Mouse (Mus musculus) hematopoietic stem cell, adult 5-6 weeks (primary cell): ENCODE measurements around the gene Lhpp. TPM values are rescaled to one million over a fixed set of nuclear protein-coding genes. Genes with fewer than 3 reads are reported as not detected.

Experiments used
- ATAC-seq, 2 experiments: fragments of 125-278 bp in 1 of 2; replicated peaks in 1 of 2; 2 replicates each; pipeline ENCODE4 v1.8.0; 2016 to 2017; ENCODE audit warnings: inconsistent platforms in 2 of 2, mild to moderate bottlenecking in 2 of 2, moderate number of reproducible peaks in 2 of 2, low read depth in 1 of 2, moderate TSS enrichment in 1 of 2; ENCODE audit not compliant: low FRiP score in 2 of 2, poor library complexity in 2 of 2, severe bottlenecking in 2 of 2, insufficient read depth in 1 of 2, low TSS enrichment in 1 of 2
- total RNA-seq: library from RNA; stranded (forward); fragments of 172-1452, 232-1000 nt; gene quantifications from 2 replicates; pipeline ENCODE4 v1.2.3, GENCODE M21; 2017

The Lhpp gene
- 7.9 and 10.1 TPM in 2 replicates for total RNA-seq

DNA sequence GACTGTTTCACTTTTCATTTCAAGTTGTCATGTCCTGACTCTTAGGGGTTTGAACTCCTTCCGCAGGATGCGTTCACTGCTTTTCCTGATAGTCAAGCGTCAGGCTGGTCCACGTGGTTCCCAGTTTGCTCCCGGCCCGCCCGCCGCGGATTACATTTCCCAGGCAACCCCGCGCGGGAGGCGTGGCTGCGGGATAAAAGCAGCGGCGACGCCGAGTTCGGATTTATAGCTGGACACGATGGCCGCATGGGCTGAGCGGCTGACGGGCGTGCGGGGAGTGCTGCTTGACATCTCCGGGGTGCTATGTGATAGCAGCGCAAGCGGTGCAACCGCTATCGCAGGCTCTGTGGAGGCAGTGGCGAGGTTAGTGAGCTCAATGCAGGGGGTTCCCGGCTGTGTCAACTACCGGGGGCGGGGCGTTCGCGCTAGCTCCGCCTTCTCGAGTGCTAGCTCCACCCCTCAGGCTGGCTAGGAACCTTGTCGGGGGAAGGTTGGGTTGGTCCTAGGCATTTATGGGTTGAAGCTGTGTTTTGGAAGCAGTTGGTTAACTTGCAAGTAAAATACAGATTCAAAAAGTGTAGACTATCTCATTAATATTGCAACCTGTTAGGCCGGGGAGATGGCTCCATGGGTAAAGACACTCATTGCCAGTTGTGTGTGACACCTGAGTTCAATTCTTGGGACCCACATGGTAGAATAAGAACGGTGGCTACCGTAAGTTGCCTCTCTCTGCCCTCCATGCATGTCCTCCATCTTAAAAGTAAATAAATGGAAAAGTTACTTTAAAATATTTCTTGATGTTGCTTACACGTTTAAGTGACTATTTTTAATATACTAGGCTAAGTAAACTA lies at the start of gene Lhpp:
Gene Lhpp (plus strand): TSS at position 171 of the 851 bp plus-strand sequence.
- ATAC-seq: peak; percentile 91 to 92

DNA sequence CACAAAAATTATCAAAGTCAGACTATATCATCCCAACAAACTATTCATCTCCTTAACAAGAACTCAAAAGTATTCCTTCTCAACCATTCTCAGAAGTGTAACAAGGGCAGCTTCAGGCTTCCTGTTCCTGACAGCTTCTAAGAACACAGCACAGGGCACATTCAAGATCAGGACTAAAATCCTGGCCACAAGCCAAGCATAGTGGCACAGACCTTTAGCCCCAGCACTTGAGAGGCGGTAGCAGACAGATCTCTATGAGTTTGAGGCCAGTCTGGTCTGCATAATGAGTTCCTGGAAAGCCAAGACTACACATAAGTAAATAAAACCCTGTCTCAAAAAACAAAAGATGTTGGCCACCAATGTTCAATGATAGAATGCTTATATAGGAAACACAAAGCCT lies 44.6 kb upstream of the Lhpp start:
- ATAC-seq: 0 out of 4 replicates have a peak, but pooled peaks of 1 of the 2 experiments have one; percentile 35

DNA sequence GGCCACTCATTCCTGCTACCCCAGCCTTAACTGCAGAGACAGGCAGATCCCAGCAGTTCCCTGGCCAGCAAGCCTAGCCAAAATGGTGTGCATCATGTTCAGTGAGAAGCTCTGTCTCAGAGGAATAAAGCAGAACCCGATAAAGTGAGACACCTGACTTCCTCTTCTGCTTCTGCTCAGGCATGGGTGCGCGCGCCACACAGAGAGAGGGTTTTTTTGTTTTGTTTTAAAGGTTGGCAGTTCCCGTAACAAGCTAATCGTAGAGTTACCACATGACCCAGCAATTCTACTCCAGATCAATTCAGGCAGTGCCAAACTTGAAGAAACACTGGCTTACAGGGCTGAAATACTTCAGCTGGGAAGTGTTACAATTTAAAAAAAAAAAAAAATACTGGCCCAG lies 41.6 kb upstream of the Lhpp start:
- peak; percentile 84 to 88 for ATAC-seq

DNA sequence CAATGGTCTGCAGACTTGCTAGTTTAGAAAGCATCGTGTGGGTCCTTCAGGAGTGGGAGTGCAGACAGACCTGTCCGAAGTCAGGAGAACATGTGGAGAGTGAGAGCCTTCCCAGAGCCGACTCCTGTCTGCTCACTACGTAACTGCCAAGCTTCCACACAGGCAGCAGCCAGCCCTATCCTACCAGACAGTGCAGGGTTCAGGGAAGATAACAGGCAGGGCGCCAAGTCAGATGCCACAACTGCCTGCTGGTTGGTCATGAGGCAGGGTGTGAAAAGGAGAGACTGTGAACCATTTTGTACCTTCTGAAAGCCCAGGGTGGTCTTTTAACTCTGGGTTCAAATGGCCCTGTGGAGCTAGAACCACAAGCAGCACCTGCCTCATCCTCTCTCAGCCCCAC lies 40.4 kb upstream of the Lhpp start:
- no peak for ATAC-seq

DNA sequence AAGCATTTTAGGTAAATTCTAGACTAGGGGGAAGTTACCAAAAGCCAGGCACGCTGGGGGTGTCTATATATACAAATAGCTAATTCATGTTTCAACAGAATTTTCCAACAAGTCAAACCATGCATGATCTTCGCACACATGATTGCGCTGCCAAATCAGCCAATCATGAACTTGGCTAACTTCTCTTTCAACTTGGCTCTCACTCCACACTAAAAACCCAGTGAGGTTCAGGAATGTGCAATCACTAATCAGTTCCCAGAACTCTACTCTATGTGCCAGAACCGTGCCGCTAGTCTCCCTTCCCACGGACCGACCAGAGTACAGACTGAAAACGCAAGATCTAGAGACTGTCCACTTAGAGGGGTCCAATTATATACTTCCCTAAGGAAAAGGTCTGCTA lies 39.0 kb upstream of the Lhpp start:
- ATAC-seq: no peak

DNA sequence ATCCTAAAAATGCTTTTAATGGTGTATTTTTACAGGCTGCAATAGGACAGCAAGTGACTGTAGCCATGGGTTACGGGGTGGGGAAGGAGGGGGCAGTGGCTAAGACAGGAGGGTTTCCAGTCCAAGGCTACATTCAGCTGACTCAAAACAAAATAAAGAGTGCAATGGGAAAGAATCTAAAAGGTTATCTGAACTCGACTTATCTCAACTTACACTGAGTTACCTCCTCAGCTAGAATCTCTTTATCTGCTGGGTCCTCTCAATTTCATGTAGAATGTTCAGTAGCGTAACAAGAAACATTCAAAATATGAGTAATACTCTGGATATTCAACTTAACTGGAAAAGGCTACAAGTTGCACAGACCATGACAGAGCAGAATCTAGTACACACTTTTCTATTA lies 37.7 kb upstream of the Lhpp start:
- no peak for ATAC-seq

DNA sequence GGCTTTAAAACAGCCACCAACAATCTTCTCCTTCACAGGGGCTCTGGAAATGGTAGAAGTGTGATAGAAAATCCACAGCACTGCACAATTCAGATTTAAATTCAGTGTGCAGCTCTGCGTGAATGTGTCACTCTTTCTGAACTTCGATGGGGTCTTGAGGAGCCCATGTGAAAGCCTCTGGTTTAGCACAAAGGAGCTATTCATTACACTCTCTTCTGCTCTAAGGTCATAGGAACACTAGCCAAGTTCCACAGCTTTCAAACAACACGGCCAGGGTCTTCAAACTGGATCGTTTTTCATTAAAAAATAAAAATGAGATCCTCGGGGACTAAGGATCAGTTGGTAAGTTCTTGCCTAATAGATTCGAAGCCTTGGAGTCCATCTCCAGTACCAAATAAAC lies 37.2 kb upstream of the Lhpp start:
- ATAC-seq: no peak

DNA sequence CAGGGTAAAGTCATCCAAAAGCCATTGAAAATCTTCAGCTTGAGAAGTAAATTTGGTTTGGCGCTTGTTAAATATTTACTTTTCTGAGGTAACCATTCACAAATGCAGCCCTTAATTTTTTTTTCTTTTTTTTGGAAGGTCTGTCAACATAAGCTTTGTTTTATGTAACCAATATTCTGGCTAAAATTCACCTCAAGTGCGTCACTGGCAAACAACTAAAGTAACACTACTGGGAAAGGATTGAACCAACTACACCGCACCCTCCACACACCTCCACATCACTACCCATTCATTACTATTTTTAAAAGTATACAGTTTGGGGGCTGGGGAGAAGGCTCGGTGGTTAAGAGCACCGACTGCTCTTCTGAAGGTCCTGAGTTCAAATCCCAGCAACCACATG lies 35.8 kb upstream of the Lhpp start:
- ATAC-seq: no peak

DNA sequence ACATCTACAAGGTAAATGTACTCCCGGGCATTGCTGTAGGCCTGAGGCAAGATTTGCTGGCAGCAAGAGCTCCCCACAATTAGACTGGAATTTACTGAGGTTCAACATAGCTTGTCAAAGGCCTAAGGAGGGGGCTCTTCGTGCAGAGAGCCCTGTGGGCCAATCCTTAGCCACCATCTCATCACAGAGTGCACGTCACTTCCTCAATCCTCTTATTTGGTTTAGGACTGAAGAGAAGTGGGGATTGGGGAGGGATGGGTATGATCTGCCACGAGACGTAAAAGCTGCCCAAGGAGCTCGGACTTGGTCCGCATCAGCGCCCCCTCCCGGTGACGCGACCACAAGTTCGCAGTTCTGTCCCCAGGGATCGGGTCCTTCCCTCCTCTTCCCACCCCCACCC lies 34.8 kb upstream of the Lhpp start:
- ATAC-seq: peak; percentile 84 to 86

DNA sequence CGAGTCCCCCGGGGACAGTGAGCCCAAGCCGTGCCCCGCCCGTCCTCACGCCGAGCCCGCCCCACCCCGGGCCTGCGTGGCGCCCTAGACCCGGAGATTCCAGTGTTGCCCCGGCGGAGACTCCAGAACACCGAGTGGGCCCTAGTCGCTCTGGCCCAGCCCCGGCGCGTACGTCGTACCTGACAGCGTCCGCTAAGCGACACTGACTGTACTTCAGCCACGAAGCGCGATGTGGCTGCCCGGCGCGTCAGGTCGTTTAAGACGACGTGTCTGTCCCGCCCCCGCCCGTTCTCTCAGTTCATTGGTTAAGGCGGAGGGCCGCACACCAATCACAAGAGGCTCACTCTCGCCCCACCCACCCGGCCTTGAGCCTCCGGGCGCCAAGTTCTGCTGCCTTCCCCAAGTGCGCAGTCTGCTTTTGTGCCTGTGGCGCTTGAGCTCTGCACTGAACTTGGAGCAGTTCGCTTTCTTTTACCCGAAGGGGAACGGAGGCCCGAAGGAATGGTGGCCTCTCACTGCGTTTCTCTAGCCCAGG lies 34.3 kb upstream of the Lhpp start, which contains the start of gene Oat:
Gene Oat (minus strand): TSS at position 283 of the 535 bp plus-strand sequence.
- ATAC-seq: peak; percentile 96 to 98

DNA sequence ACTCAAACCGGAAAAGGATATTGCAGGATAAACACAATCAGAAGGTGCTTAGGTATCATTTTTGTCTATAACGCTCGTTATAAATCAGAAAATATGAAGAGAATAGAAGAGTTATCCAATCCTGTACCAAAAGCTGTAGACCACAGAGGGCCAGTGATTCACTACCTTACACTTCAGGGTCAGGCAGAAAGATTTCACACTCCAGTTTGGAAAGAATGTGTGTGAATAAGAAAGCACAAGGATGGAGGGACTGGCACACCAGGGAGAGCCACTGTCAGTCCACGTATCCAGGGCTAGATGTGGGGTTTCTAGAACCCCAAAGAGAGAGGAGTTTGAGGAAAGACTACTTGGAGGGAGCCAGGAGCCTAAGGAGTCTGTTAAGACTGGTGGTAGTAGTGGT lies 33.5 kb upstream of the Lhpp start:
- ATAC-seq: no peak

DNA sequence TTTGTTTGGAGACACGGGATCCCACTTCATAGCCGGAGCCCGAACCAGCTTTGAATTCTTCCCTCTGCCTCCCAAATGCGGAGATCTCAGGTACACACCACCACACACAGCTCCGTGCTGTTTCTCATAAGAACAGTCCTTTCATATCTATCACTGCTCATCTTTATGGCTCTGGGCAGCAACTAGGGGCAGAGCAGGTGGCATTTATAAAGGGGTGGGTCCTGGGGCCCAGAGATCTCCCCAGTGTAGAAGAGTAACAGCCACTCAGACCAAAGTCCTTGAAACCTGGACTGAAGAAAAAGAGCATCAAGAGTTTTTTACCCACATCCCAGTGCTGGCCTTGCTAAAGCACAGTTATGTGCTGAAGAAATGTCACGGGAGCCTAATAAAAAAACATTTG lies 29.9 kb upstream of the Lhpp start:
- no peak for ATAC-seq

DNA sequence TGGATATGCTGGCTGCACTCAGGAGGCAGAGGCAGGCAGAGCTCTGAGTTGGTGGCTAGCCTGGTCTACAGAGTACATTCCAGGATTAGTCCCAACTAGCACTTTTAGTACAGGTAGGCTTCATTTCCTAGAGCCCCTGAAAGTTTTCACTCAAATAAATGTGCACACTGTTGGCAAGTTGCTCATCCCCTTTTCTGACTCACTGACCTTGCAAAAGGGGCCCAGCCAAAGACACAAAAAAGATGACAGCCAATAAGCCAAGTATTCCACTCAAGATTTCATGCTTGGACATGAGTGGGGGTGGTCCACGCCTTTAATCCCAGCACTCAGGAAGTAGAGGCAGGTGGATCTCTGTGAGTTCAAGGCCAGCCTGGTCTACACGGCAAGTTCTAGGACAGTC lies 29.0 kb upstream of the Lhpp start:
- no peak for ATAC-seq

DNA sequence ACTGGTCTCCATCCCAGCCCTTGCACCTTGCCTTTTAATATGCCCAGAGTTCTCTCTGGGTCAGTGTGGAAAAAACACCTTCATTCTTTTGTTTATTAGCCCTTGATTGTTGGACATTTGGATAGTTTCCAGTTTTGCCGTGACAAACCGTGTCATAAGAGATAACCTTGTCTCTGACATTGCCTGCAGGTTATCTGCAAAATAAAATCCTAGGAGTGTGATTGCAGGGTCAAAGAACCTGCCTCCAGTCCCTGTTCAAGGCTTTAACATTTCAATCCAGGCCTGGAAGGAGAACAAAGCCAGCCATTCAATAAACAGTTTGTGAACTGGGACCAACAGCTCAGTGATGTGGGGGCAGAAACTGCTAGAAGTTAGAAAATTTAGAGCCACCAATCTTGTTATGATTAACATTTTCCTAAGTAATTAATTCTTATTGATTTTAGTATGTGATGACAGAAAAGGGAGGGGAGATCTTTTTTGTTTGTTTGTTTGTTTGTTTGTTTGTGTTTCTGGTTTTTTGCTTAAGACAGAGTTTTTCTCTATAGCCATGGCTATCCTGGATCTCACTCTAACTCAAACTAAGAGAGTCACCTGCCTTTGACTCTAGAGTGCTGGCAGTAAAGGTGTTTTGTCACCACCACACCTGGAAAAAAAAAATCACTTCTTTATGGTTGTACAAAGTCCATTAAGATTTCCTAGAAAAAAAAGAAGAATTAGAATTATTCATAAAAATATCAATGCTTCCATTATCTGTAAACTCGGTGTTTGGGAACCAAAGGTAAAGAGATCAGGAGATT lies 24.5 kb upstream of the Lhpp start:
- no peak for ATAC-seq

DNA sequence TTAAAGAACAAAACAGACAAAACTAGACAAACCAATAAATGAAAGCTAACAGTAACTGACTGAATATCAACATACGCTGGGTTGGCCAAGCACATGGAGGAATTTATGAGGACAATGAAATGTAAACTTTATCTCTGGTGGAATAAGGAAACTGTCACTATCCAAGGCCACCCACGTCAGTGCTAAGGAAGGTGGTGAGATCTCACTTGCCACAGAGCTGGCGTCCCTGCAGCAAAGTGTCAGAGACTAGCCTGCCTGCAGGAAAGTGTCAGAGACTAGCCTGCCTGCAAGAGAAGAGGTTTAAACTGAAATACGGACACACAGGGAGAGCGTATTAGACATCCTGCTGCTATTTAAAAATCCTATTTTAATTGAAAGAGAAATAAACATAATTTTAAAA lies 23.3 kb upstream of the Lhpp start:
- ATAC-seq: no peak

DNA sequence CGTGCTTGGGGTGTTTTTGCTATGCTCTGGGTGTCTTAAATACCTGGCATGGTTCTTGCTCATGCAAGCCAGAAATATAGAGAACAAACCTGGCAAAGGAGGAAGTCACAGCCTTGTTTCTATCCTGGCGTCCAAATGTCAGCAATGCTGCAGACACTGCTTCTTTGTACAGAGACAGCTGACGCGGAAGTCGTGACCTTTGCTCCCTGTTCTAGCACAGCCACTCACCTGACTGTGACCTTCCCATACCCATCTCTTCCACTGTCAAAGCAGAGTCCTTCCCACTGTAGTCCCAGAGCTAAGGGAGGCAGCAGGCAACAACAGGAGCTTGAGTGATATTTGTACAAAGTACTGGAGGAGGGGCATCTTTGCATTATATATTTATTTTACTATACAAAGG lies 20.8 kb upstream of the Lhpp start:
- ATAC-seq: no peak

DNA sequence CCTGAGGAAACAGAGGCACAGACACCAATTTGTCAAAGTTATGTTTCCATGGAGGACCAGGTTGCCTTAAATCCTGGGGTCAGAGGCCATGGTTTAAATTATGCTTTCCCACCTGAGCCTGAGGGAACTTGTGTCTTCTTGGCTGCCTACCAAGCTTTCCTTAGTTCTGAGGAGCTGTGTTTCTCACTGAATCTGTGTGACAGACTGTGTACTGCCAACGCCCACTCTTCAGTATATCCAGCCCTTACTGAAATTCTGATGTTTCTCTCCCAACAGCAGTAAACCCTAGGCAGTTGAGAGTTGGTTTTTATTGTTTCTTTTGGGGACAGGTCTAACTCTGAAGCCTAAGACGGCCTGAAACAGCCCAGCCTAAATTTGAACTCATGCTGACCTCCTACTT lies 16.7 kb upstream of the Lhpp start:
- ATAC-seq: no peak

DNA sequence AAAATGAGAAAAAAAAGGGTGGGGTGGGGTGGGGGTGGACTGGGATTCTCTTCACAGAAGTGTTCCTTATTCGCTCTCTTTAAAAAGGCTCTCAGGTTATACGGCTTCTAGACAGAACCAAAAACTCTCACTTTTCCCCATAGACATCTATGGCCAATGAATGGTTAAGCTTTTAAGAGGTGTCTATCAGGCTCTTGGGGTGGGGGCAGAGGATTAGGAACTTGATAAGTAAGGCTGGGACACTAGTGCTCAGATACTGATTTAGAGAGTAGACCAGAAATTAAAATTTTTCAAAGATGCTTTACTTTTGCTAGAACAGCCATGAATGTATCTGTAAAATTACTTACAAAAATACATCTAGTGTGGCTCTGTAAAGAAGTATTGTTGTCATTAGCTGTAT lies 16.1 kb upstream of the Lhpp start:
- ATAC-seq: no peak
